In genomic region chr19:25343657-25344322, GRCm38 (mm10) we compare ENCODE assay signal across 9 mouse cellular contexts.
DNase-seq lines count a peak whose midpoint lies in the region; ATAC-seq lines count a peak whose summit lies in the region.
"Had no signal": no experiment of that assay in that cellular context is flagged by ENCODE, and none has a peak within 500 bp of the region (broad histone marks: within the 10 kb centered on the region; RNA-seq: fewer than 3 reads in every experiment).

No protein-coding gene starts in this region.

- H3K4me2 ChIP-seq in embryonic facial prominence, embryonic 13.5 days, result no peak overlapping the region
- H3K4me2 ChIP-seq in neural tube, embryonic 14.5 days (ENCODE audit: low read depth, low read length), result peak overlapping the region; percentile 18; the same call in 1 of the 2 replicates
- H3K4me2 ChIP-seq: embryonic facial prominence, embryonic 12.5 days had no signal

- ATAC-seq in embryonic facial prominence, embryonic 13.5 days (ENCODE audit: insufficient number of reproducible peaks, insufficient read depth, low FRiP score, low TSS enrichment, low read depth), result no peak
- no peak for ATAC-seq in neural tube, embryonic 14.5 days (ENCODE audit: low read depth)
- ATAC-seq in megakaryocyte, adult 5-6 weeks (ENCODE audit: poor library complexity, severe bottlenecking), result no peak

- H3K27me3 ChIP-seq in embryonic facial prominence, embryonic 13.5 days, result no peaks in the 10 kb centered on the region
- no peaks in the 10 kb centered on the region for H3K27me3 ChIP-seq in embryonic facial prominence, embryonic 10.5 days (replicated peaks; ENCODE audit: low read depth, poor library complexity, severe bottlenecking)
- no peaks in the 10 kb centered on the region for H3K27me3 ChIP-seq in neural tube, embryonic 14.5 days (ENCODE audit: control insufficient read depth, insufficient read depth, low read length)
- H3K27me3 ChIP-seq: embryonic facial prominence, embryonic 12.5 days had no signal

- H3K9me3 ChIP-seq in embryonic facial prominence, embryonic 13.5 days, result no peaks in the 10 kb centered on the region
- H3K9me3 ChIP-seq in embryonic facial prominence, embryonic 10.5 days, result no peaks in the 10 kb centered on the region
- H3K9me3 ChIP-seq in neural tube, embryonic 14.5 days (ENCODE audit: control insufficient read depth, low read length), result no peaks in the 10 kb centered on the region
- H3K9me3 ChIP-seq: embryonic facial prominence, embryonic 12.5 days had no signal

- H3K36me3 ChIP-seq in embryonic facial prominence, embryonic 13.5 days, result no peaks in the 10 kb centered on the region
- H3K36me3 ChIP-seq in embryonic facial prominence, embryonic 10.5 days (replicated peaks), result no peaks in the 10 kb centered on the region
- no peaks in the 10 kb centered on the region for H3K36me3 ChIP-seq in neural tube, embryonic 14.5 days (ENCODE audit: control insufficient read depth, insufficient read depth, low read length)
- H3K36me3 ChIP-seq: embryonic facial prominence, embryonic 12.5 days had no signal

- peak overlapping the region; percentile 33; the same call in 1 of the 2 replicates for H3K27ac ChIP-seq in embryonic facial prominence, embryonic 13.5 days
- no peak overlapping the region for H3K27ac ChIP-seq in embryonic facial prominence, embryonic 10.5 days (replicated peaks)
- no peak overlapping the region for H3K27ac ChIP-seq in neural tube, embryonic 14.5 days (ENCODE audit: low read depth, low read length)
- H3K27ac ChIP-seq: embryonic facial prominence, embryonic 12.5 days had no signal

- no peak overlapping the region for H3K4me3 ChIP-seq in embryonic facial prominence, embryonic 13.5 days
- no peak overlapping the region for H3K4me3 ChIP-seq in embryonic facial prominence, embryonic 10.5 days
- no peak overlapping the region for H3K4me3 ChIP-seq in neural tube, embryonic 14.5 days (ENCODE audit: low read depth, low read length)
- H3K4me3 ChIP-seq: embryonic facial prominence, embryonic 12.5 days had no signal

- peaks cover 14% of the 10 kb centered on the region for H3K4me1 ChIP-seq in embryonic facial prominence, embryonic 13.5 days
- peaks cover 3% of the 10 kb centered on the region; the same call in 1 of the 2 replicates for H3K4me1 ChIP-seq in embryonic facial prominence, embryonic 10.5 days
- H3K4me1 ChIP-seq in neural tube, embryonic 14.5 days (ENCODE audit: control insufficient read depth, insufficient read depth, low read length), result peaks cover 3% of the 10 kb centered on the region; the same call in 1 of the 2 replicates

- no peak for DNase-seq in embryonic facial prominence, embryonic 10.5 days (ENCODE audit: low spot score)
- DNase-seq in right cerebral cortex, adult 2 months (ENCODE audit: low spot score in 2 of 2), result peak; percentile 11 to 14
- no peak for DNase-seq in right cerebral cortex, postnatal 36 days (ENCODE audit: low spot score in 2 of 2)
- DNase-seq in kidney, postnatal 14 days, result peak; percentile 42
- DNase-seq in T-cell, adult 2 months (ENCODE audit: low spot score), result no peak

- no peak overlapping the region for H3K9ac ChIP-seq in embryonic facial prominence, embryonic 13.5 days
- no peak overlapping the region for H3K9ac ChIP-seq in neural tube, embryonic 14.5 days (replicated peaks; ENCODE audit: low read depth, low read length)
- H3K9ac ChIP-seq: embryonic facial prominence, embryonic 12.5 days had no signal

- 65% methylated on average over 16 of the region's 16 CpGs for WGBS in embryonic facial prominence, embryonic 13.5 days
- WGBS in embryonic facial prominence, embryonic 10.5 days, result 83% methylated on average over 16 of the region's 16 CpGs
- 60% methylated on average over 16 of the region's 16 CpGs for WGBS in neural tube, embryonic 14.5 days

Comparison
In these comparisons a context has a peak if more than half of its experiments do, and no peak if none do; other contexts are left out.
1. DNase-seq: peak in right cerebral cortex, adult 2 months (2 of 2) and kidney, postnatal 14 days (single experiment); none in embryonic facial prominence, embryonic 10.5 days (single experiment), right cerebral cortex, postnatal 36 days (0 of 2) and T-cell, adult 2 months (single experiment).